In genomic region chr8:115147006-115147405, GRCm38 (mm10) we compare ENCODE assay signal across 16 mouse cellular contexts.
DNase-seq lines count a peak whose midpoint lies in the region; ATAC-seq and TF ChIP-seq lines count a peak whose summit lies in the region.
"Had no signal": no experiment of that assay in that cellular context is flagged by ENCODE, and none has a peak within 500 bp of the region (broad histone marks: within the 10 kb centered on the region; RNA-seq: fewer than 3 reads in every experiment).

No protein-coding gene starts in this region.

- H3K4me2 ChIP-seq in heart, embryonic 11.5 days, result no peak overlapping the region
- H3K4me2 ChIP-seq in midbrain, embryonic 14.5 days (ENCODE audit: low read length), result no peak overlapping the region
- H3K4me2 ChIP-seq: forebrain, embryonic 13.5 days; intestine, embryonic 15.5 days; limb, embryonic 12.5 days; liver, embryonic 15.5 days had no signal

- no peak for TF ChIP-seq CTCF in brain, embryonic 14.5 days (IDR thresholded peaks at IDR 0.05; ENCODE audit: borderline replicate concordance, extremely low read depth, insufficient read depth, insufficient read length)

- no peak for TF ChIP-seq POLR2A in brain, embryonic 14.5 days (IDR thresholded peaks at IDR 0.05; ENCODE audit: borderline replicate concordance, extremely low read depth, insufficient read depth, insufficient read length, poor library complexity, severe bottlenecking)

- ATAC-seq in heart, embryonic 11.5 days (replicated peaks; ENCODE audit: insufficient number of reproducible peaks, low FRiP score, low TSS enrichment), result no peak
- ATAC-seq in midbrain, embryonic 14.5 days (ENCODE audit: low FRiP score, low TSS enrichment), result no peak
- ATAC-seq: forebrain, embryonic 13.5 days; intestine, embryonic 15.5 days had no signal

- H3K27ac ChIP-seq in heart, embryonic 11.5 days (ENCODE audit: low read depth, low read length), result no peak overlapping the region
- H3K27ac ChIP-seq in midbrain, embryonic 14.5 days (replicated peaks; ENCODE audit: low read depth, low read length), result no peak overlapping the region
- no peak overlapping the region for H3K27ac ChIP-seq in midbrain, embryonic 10.5 days (replicated peaks)
- H3K27ac ChIP-seq: forebrain, embryonic 13.5 days; hindbrain, embryonic 10.5 days; intestine, embryonic 15.5 days; kidney, postnatal 0 days; limb, embryonic 12.5 days; liver, embryonic 15.5 days had no signal

- WGBS in heart, embryonic 11.5 days (ENCODE audit: insufficient replicate concordance), result 73% methylated on average over 9 of the region's 9 CpGs
- WGBS in midbrain, embryonic 14.5 days, result 25% methylated on average over 9 of the region's 9 CpGs
- WGBS in midbrain, embryonic 10.5 days, result 62% methylated on average over 9 of the region's 9 CpGs

- peaks cover 18% of the 10 kb centered on the region for H3K4me1 ChIP-seq in heart, embryonic 11.5 days (ENCODE audit: control insufficient read depth, insufficient read depth, low read length)
- peaks cover 29% of the 10 kb centered on the region for H3K4me1 ChIP-seq in midbrain, embryonic 14.5 days (ENCODE audit: control insufficient read depth, insufficient read depth, low read length)
- peaks cover 61% of the 10 kb centered on the region for H3K4me1 ChIP-seq in midbrain, embryonic 10.5 days

- 0 out of 2 replicates have a peak, but pooled peaks cover 2% of the 10 kb centered on the region for H3K27me3 ChIP-seq in heart, embryonic 11.5 days (ENCODE audit: control insufficient read depth, insufficient read depth, low read length)
- H3K27me3 ChIP-seq in midbrain, embryonic 14.5 days (ENCODE audit: control insufficient read depth, insufficient read depth, low read length), result peaks cover 7% of the 10 kb centered on the region; the same call in 1 of the 2 replicates
- peaks cover 91% of the 10 kb centered on the region for H3K27me3 ChIP-seq in midbrain, embryonic 10.5 days (ENCODE audit: low read depth, poor library complexity, severe bottlenecking)
- H3K27me3 ChIP-seq: intestine, embryonic 15.5 days; liver, embryonic 15.5 days had no signal

- no peak overlapping the region for H3K4me3 ChIP-seq in heart, embryonic 11.5 days (ENCODE audit: low read depth, low read length)
- H3K4me3 ChIP-seq in midbrain, embryonic 14.5 days (replicated peaks; ENCODE audit: low read depth, low read length), result no peak overlapping the region
- no peak overlapping the region for H3K4me3 ChIP-seq in midbrain, embryonic 10.5 days
- H3K4me3 ChIP-seq: forebrain, embryonic 13.5 days; hindbrain, embryonic 10.5 days; intestine, embryonic 15.5 days; limb, embryonic 12.5 days; liver, embryonic 15.5 days; myocyte had no signal

- H3K9ac ChIP-seq in heart, embryonic 11.5 days (ENCODE audit: low read depth, low read length), result no peak overlapping the region
- no peak overlapping the region for H3K9ac ChIP-seq in midbrain, embryonic 14.5 days (replicated peaks; ENCODE audit: low read length)
- H3K9ac ChIP-seq: forebrain, embryonic 13.5 days; intestine, embryonic 15.5 days; limb, embryonic 12.5 days; liver, embryonic 15.5 days had no signal

- no peaks in the 10 kb centered on the region for H3K36me3 ChIP-seq in heart, embryonic 11.5 days (ENCODE audit: control insufficient read depth, insufficient read depth, low read length)
- H3K36me3 ChIP-seq in midbrain, embryonic 14.5 days (ENCODE audit: control insufficient read depth, insufficient read depth, low read length), result no peaks in the 10 kb centered on the region
- no peaks in the 10 kb centered on the region for H3K36me3 ChIP-seq in midbrain, embryonic 10.5 days
- H3K36me3 ChIP-seq: hindbrain, embryonic 10.5 days; intestine, embryonic 15.5 days; limb, embryonic 12.5 days; liver, embryonic 15.5 days had no signal

- no peaks in the 10 kb centered on the region for H3K9me3 ChIP-seq in heart, embryonic 11.5 days (replicated peaks; ENCODE audit: control insufficient read depth, low read length)
- no peaks in the 10 kb centered on the region for H3K9me3 ChIP-seq in midbrain, embryonic 14.5 days (ENCODE audit: control insufficient read depth, low read length)
- no peaks in the 10 kb centered on the region for H3K9me3 ChIP-seq in midbrain, embryonic 10.5 days (replicated peaks)
- H3K9me3 ChIP-seq: forebrain, embryonic 13.5 days; hindbrain, embryonic 10.5 days; intestine, embryonic 15.5 days; limb, embryonic 12.5 days; liver, embryonic 15.5 days had no signal

- DNase-seq in heart, adult 18-20 months, result peak; percentile 37 to 39
- DNase-seq in midbrain, embryonic 14.5 days, result peak; percentile 49
- no peak for DNase-seq in midbrain, embryonic 10.5 days (ENCODE audit: low spot score)
- DNase-seq in brain, embryonic 14.5 days (ENCODE audit: low read depth), result peak; percentile 64
- DNase-seq in lung, postnatal 10 days, result peak; percentile 17
- no peak for DNase-seq in spleen, postnatal 14 days (ENCODE audit: low spot score in 2 of 2)
- DNase-seq: right cerebral cortex, postnatal 4 days; thymus, postnatal 4 days had no signal

Comparison
In these comparisons a context has a peak if more than half of its experiments do, and no peak if none do; other contexts are left out.
1. DNase-seq: peak in heart, adult 18-20 months (2 of 2), midbrain, embryonic 14.5 days (single experiment), brain, embryonic 14.5 days (single experiment) and lung, postnatal 10 days (single experiment); none in midbrain, embryonic 10.5 days (single experiment) and spleen, postnatal 14 days (0 of 2).